Mouse (Mus musculus) erythroblast, embryonic 14.5 days (primary cell): ENCODE measurements around the gene Ring1.

ENCODE experiments used
- GATA1 ChIP-seq: IDR thresholded peaks from 2 replicates; pipeline ENCODE4 v1.6.1; 2012; ENCODE audit warnings: low read length, inconsistent platforms, mixed read lengths
- TAL1 ChIP-seq: IDR thresholded peaks from 3 replicates; pipeline ENCODE4 v1.6.1; 2012; ENCODE audit warnings: low read length, inconsistent platforms, mixed read lengths

DNA sequence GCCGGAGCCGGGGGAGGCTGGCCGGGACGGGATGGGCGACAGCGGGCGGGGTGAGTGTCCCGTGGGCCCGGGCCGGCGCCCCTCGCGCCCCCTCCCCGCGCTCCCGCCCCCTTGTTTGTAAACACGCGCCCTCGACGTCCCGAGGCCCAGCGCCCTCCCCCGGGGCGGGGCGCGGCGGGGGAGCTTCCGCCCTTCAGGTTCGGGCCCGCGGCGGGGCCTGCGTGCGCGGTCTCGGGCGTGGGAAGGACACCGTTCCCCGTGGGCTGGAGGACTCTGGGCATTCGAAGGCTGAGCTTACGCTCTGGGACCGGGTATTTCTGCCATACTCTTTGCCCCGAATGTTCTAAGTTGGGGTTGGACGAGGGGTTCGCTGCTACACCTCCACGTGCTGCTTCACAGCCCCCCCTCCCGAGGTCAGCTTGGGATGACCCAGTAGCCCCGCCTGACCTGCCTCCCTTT, 7.7 kb upstream of the Ring1 start:
- TF ChIP-seq TAL1 (no peak), GATA1 (no peak)
